Mouse (Mus musculus) midbrain, embryonic 13.5 days (tissue): ENCODE measurements at regions not wholly inside any gene's neighbourhood (a gene's known extent, or its start where the extent isn't known, plus 50 kb on each side); places are given as distances from the start of the nearest gene placed in this dataset.

Experiments used
- ATAC-seq: fragments of 200-750 bp; cut with Nextera tagmentation; 2 replicates; pipeline ENCODE4 v1.8.0; 2017; ENCODE audit warnings: mild to moderate bottlenecking, moderate TSS enrichment, moderate library complexity
- H3K27ac ChIP-seq: fragments of 300-500 bp; sonication (generic); 2 replicates; pipeline ENCODE4 v1.5.1; 2015; ENCODE audit warnings: inconsistent platforms, mild to moderate bottlenecking, moderate library complexity
- H3K27me3 ChIP-seq: fragments of 300-500 bp; sonication (generic); 2 replicates; pipeline ENCODE4 v1.6.1; 2015; ENCODE audit warnings: mild to moderate bottlenecking, inconsistent platforms
- H3K36me3 ChIP-seq: fragments of 300-500 bp; sonication (generic); 2 replicates; pipeline ENCODE4 v1.6.1; 2015; ENCODE audit warnings: mild to moderate bottlenecking, inconsistent platforms
- H3K4me1 ChIP-seq: fragments of 300-500 bp; sonication (generic); replicated peaks from 2 replicates; pipeline ENCODE4 v1.6.1; 2015; ENCODE audit warnings: inconsistent platforms
- H3K4me2 ChIP-seq: fragments of 300-500 bp; sonication (generic); replicated peaks from 2 replicates; pipeline ENCODE4 v1.6.1; 2015; ENCODE audit warnings: moderate library complexity, mild to moderate bottlenecking, inconsistent platforms
- H3K4me3 ChIP-seq: fragments of 300-500 bp; sonication (generic); replicated peaks from 2 replicates; pipeline ENCODE4 v1.5.1; 2015; ENCODE audit warnings: mild to moderate bottlenecking, inconsistent platforms
- H3K9ac ChIP-seq: fragments of 300-500 bp; sonication (generic); replicated peaks from 2 replicates; pipeline ENCODE4 v1.6.1; 2015; ENCODE audit warnings: mild to moderate bottlenecking, inconsistent platforms
- H3K9me3 ChIP-seq: fragments of 300-500 bp; sonication (generic); 2 replicates; pipeline ENCODE4 v1.6.1; 2016; ENCODE audit warnings: mild to moderate bottlenecking, inconsistent platforms
- WGBS: fragments of 180-500 bp; shearing (Covaris S2); methylation state at CpG from one replicate; pipeline ENCODE4 v1.1.7; 2015; 5-methylcytosine and 5-hydroxymethylcytosine counted together

DNA sequence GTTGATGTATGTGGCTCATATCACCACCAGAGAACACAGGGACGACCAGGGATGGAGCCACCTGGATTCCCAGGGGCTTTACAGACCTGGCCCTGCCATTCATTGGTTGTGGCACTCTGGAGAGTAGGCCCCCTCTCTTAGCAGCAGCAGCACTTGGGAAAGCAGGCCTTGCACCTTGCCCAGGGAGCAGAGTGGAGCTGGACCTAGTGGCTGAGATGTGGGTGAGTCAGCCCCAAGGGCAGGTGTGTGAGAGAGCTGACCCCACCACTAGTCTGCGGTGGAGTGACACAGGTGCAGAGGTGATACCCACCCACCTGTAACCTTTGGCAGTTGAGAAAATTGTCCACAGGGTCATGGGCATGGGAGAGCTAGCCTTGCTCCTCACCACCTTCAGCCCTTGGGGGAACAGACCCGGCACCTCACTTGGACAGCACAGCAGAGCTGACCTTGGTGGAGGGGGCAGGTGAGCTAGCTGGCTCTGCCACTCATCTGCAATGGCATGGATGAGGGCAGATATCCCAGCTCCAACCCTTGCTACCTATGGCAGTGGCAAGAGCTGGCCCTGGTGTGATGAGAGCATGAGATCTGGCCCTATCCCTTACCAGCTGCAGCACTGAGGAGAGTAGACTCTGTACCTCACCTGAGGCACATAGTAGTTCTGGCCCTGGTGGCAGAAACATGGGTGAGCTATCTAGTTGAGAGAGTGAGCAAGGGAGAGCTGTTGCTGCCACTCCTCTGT, 67.9 kb upstream of the Adgrl3 start:
- no peaks in the 10 kb centered on the region for H3K27me3 ChIP-seq
- peak; percentile 67 for ATAC-seq
- 91% methylated on average over 3 of the region's 3 CpGs for WGBS
- H3K27ac ChIP-seq = no peak overlapping the region
- H3K4me2 ChIP-seq = no peak overlapping the region
- H3K36me3 ChIP-seq = no peaks in the 10 kb centered on the region
- no peaks in the 10 kb centered on the region for H3K9me3 ChIP-seq
- no peak overlapping the region for H3K9ac ChIP-seq
- peaks cover 9% of the 10 kb centered on the region for H3K4me1 ChIP-seq
- H3K4me3 ChIP-seq = no peak overlapping the region

DNA sequence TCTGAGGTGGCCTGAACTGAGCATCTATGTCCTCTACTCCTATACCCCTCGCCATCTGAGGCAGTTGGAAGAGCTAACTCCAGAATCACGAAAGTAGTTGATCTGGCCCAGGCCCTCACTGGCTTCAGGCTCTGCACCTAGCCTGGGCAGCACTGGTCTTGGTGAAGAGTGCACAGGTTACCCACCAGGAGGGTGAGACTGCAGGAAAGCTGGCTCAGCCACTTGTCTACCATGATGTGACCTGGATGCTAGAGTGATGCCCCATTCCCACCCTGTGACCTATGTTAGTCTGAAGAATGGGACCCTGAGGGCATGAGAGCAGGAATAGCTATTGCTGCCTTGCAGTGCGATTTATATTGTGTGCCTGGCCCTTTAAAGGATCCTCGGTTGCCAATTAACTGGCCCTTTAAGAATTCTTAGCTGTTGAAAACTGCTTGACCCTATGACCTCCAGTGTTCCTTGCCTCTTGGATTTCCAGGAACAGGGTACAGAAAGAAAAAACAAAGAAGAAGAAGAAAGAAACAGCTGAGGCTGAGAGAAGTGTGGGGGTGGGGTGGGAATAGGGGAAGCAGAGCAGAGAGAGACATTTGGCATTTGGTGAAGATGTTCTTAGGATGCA, 67.2 kb upstream of the Adgrl3 start:
- WGBS = 54% methylated on average over 4 of the region's 4 CpGs
- Histone ChIP-seq H3K4me1 (peaks cover 9% of the 10 kb centered on the region), H3K36me3 (no peaks in the 10 kb centered on the region), H3K9ac (no peak overlapping the region), H3K27ac (no peak overlapping the region), H3K4me3 (no peak overlapping the region), H3K9me3 (no peaks in the 10 kb centered on the region), H3K4me2 (no peak overlapping the region), H3K27me3 (no peaks in the 10 kb centered on the region)
- ATAC-seq = peak; percentile 50; the same call in 1 of the 2 replicates
